Mouse (Mus musculus) CH12.LX (cell line): ENCODE results near the gene Atxn7.
A peak's percentile ranks its signal among the peaks of the same experiment; 100 is the strongest.

ENCODE experiments used
- CTCF ChIP-seq, 2 experiments: IDR thresholded peaks in 1 of 2; conservative IDR thresholded peaks in 1 of 2; 2 replicates each; pipeline ENCODE4 v1.5.1; 2011 to 2012; ENCODE audit warnings: low read depth in 2 of 2, low read length in 2 of 2, improper control_type of control experiment in 1 of 2, inconsistent platforms in 1 of 2, mild to moderate bottlenecking in 1 of 2, moderate library complexity in 1 of 2
- EP300 ChIP-seq: IDR thresholded peaks from 2 replicates; pipeline ENCODE4 v1.6.1; 2011; ENCODE audit warnings: low read length, improper control_type of control experiment
- MAFK ChIP-seq: IDR thresholded peaks from 2 replicates; pipeline ENCODE4 v1.6.1; 2011; ENCODE audit warnings: low read length, improper control_type of control experiment; ENCODE audit not compliant: insufficient replicate concordance
- MAX ChIP-seq: IDR thresholded peaks from 2 replicates; pipeline ENCODE4 v1.6.1; 2011; ENCODE audit warnings: low read length, improper control_type of control experiment
- PAX5 ChIP-seq: IDR thresholded peaks from 2 replicates; pipeline ENCODE4 v1.6.1; 2012; ENCODE audit warnings: low read length, inconsistent platforms, mixed read lengths
- POLR2AphosphoS2 ChIP-seq: IDR thresholded peaks from 2 replicates; pipeline ENCODE4 v1.6.1; 2011; ENCODE audit warnings: low read depth, low read length, improper control_type of control experiment
- ZNF384 ChIP-seq: IDR thresholded peaks from 2 replicates; pipeline ENCODE4 v1.6.1; 2012; ENCODE audit warnings: low read depth, low read length, improper control_type of control experiment, inconsistent platforms

- no peak for TF ChIP-seq MAX
- peak in 1 of 2 experiments; percentile 51; a peak in 2 of 4 replicates for TF ChIP-seq CTCF (conservative IDR thresholded peaks at IDR 0.05 in 1 of 2, IDR thresholded peaks at IDR 0.05 in 1 of 2; ENCODE audit: low read depth in 2 of 2, low read length in 2 of 2)
- no peak for TF ChIP-seq ZNF384
- TF ChIP-seq PAX5 = no peak
- no peak for TF ChIP-seq POLR2AphosphoS2
- TF ChIP-seq MAFK = no peak
- TF ChIP-seq EP300 = no peak
Measured at GRCm38 (mm10) chr14:13995206-13996097, 34.2 kb downstream of the Atxn7 start.
